Mouse (Mus musculus) hindbrain, embryonic 12.5 days (tissue): ENCODE results near the gene Ankrd53. TPM values are rescaled to one million over a fixed set of nuclear protein-coding genes. Genes with fewer than 3 reads are reported as not detected.

Source experiments
- ATAC-seq: fragments of 200-750 bp; cut with Nextera tagmentation; 2 replicates; pipeline ENCODE4 v1.8.0; 2017; ENCODE audit warnings: moderate TSS enrichment; ENCODE audit not compliant: low FRiP score
- H3K27ac ChIP-seq: fragments of 300-500 bp; sonication (generic); 2 replicates; pipeline ENCODE4 v1.5.1; 2016; ENCODE audit warnings: mild to moderate bottlenecking
- H3K27me3 ChIP-seq: fragments of 300-500 bp; sonication (generic); 2 replicates; pipeline ENCODE4 v1.6.1; 2016; ENCODE audit warnings: mild to moderate bottlenecking
- H3K36me3 ChIP-seq: fragments of 300-500 bp; sonication (generic); 2 replicates; pipeline ENCODE4 v1.6.1; 2016; ENCODE audit warnings: mild to moderate bottlenecking
- H3K4me1 ChIP-seq: fragments of 300-500 bp; sonication (generic); 2 replicates; pipeline ENCODE4 v1.6.1; 2016
- H3K4me2 ChIP-seq: fragments of 300-500 bp; sonication (generic); replicated peaks from 2 replicates; pipeline ENCODE4 v1.6.1; 2016; ENCODE audit warnings: mild to moderate bottlenecking
- H3K4me3 ChIP-seq: fragments of 300-500 bp; sonication (generic); 2 replicates; pipeline ENCODE4 v1.5.1; 2016; ENCODE audit warnings: mild to moderate bottlenecking
- H3K9ac ChIP-seq: fragments of 300-500 bp; sonication (generic); 2 replicates; pipeline ENCODE4 v1.6.1; 2016; ENCODE audit warnings: mild to moderate bottlenecking, moderate library complexity
- H3K9me3 ChIP-seq: fragments of 300-500 bp; sonication (generic); replicated peaks from 2 replicates; pipeline ENCODE4 v1.6.1; 2016; ENCODE audit warnings: mild to moderate bottlenecking
- WGBS: fragments of 180-500 bp; shearing (Covaris S2); methylation state at CpG from one replicate; pipeline ENCODE4 v1.1.7; 2016; 5-methylcytosine and 5-hydroxymethylcytosine counted together
- polyA plus RNA-seq: library from polyadenylated mRNA; unstranded; fragments of >200 nt; fragmentation: Nextera tagmentation; extraction: Ambion mirVana; gene quantifications from 2 replicates; pipeline ENCODE4 v1.2.1, GENCODE M21; 2016

Gene Ankrd53
- polyA plus RNA-seq, 1 experiment from 2014 or later, result not detected

- H3K36me3 ChIP-seq, result no peaks in the 10 kb centered on the region
- H3K4me3 ChIP-seq, result no peak overlapping the region
- ATAC-seq, result no peak
- H3K4me1 ChIP-seq, result no peaks in the 10 kb centered on the region
- H3K9ac ChIP-seq, result no peak overlapping the region
- no peak overlapping the region for H3K4me2 ChIP-seq
- H3K9me3 ChIP-seq, result peaks cover 14% of the 10 kb centered on the region
- 72% methylated on average over 6 of the region's 6 CpGs for WGBS
- H3K27me3 ChIP-seq, result peaks cover 12% of the 10 kb centered on the region
- H3K27ac ChIP-seq, result no peak overlapping the region
Observed at GRCm38 (mm10) chr6:83738596-83738995, 23.8 kb upstream of the Ankrd53 start.

GRCm38 (mm10) chr6:83742761-83743160, 19.7 kb upstream of the Ankrd53 start, which contains the start of gene Atp6v1b1:
Atp6v1b1 (plus strand) TSS chr6:83742990.
- Histone ChIP-seq H3K4me3 (no peak within 1 kb of the TSS), H3K27ac (no peak within 1 kb of the TSS), H3K36me3 (no peaks in the 10 kb centered on the region), H3K4me1 (peaks cover 4% of the 10 kb centered on the region; the same call in 1 of the 2 replicates), H3K9me3 (0 out of 2 replicates have a peak, but pooled peaks cover 7% of the 10 kb centered on the region), H3K9ac (peak within 1 kb of the TSS; percentile 10; the same call in 1 of the 2 replicates), H3K27me3 (peaks cover 48% of the 10 kb centered on the region), H3K4me2 (no peak within 1 kb of the TSS)
- ATAC-seq, result no peak
- WGBS, result 52% methylated on average over 5 of the region's 5 CpGs

- H3K27me3 ChIP-seq, result peaks cover 52% of the 10 kb centered on the region
Observed at GRCm38 (mm10) chr6:83743212-83743611, 19.2 kb upstream of the Ankrd53 start.

GRCm38 (mm10) chr6:83744126-83744525, 18.3 kb upstream of the Ankrd53 start:
- 73% methylated on average over 5 of the region's 5 CpGs for WGBS
- no peak for ATAC-seq

More at GRCm38 (mm10) chr6:83743212-83743611, 19.2 kb upstream of the Ankrd53 start:
- ATAC-seq, result no peak
- Histone ChIP-seq H3K9ac (peak overlapping the region; percentile 10; the same call in 1 of the 2 replicates), H3K9me3 (0 out of 2 replicates have a peak, but pooled peaks cover 7% of the 10 kb centered on the region), H3K27ac (no peak overlapping the region), H3K36me3 (no peaks in the 10 kb centered on the region), H3K4me1 (peaks cover 4% of the 10 kb centered on the region; the same call in 1 of the 2 replicates), H3K4me2 (no peak overlapping the region), H3K4me3 (no peak overlapping the region)
- 57% methylated on average over 5 of the region's 5 CpGs for WGBS

GRCm38 (mm10) chr6:83744557-83744956, 17.9 kb upstream of the Ankrd53 start:
- peaks cover 4% of the 10 kb centered on the region; the same call in 1 of the 2 replicates for H3K4me1 ChIP-seq

More at GRCm38 (mm10) chr6:83744126-83744525, 18.3 kb upstream of the Ankrd53 start:
- H3K27me3 ChIP-seq, result peaks cover 57% of the 10 kb centered on the region
- H3K9me3 ChIP-seq, result 0 out of 2 replicates have a peak, but pooled peaks cover 7% of the 10 kb centered on the region
- no peak overlapping the region for H3K9ac ChIP-seq
- H3K36me3 ChIP-seq, result no peaks in the 10 kb centered on the region
- peaks cover 4% of the 10 kb centered on the region; the same call in 1 of the 2 replicates for H3K4me1 ChIP-seq
- no peak overlapping the region for H3K27ac ChIP-seq
- no peak overlapping the region for H3K4me2 ChIP-seq
- H3K4me3 ChIP-seq, result no peak overlapping the region

GRCm38 (mm10) chr6:83745466-83745865, 17.0 kb upstream of the Ankrd53 start:
- Histone ChIP-seq H3K36me3 (no peaks in the 10 kb centered on the region), H3K27me3 (peaks cover 60% of the 10 kb centered on the region), H3K27ac (no peak overlapping the region), H3K9ac (no peak overlapping the region), H3K4me3 (no peak overlapping the region), H3K4me2 (no peak overlapping the region), H3K9me3 (0 out of 2 replicates have a peak, but pooled peaks cover 7% of the 10 kb centered on the region), H3K4me1 (peaks cover 4% of the 10 kb centered on the region; the same call in 1 of the 2 replicates)
- no peak for ATAC-seq
- WGBS, result 40% methylated on average over 2 of the region's 2 CpGs

More at GRCm38 (mm10) chr6:83744557-83744956, 17.9 kb upstream of the Ankrd53 start:
- H3K27ac ChIP-seq, result no peak overlapping the region
- H3K27me3 ChIP-seq, result peaks cover 60% of the 10 kb centered on the region
- no peak overlapping the region for H3K4me2 ChIP-seq
- H3K9ac ChIP-seq, result no peak overlapping the region
- no peak overlapping the region for H3K4me3 ChIP-seq
- no peaks in the 10 kb centered on the region for H3K36me3 ChIP-seq
- 62% methylated on average over 5 of the region's 5 CpGs for whole genome bisulfite sequencing
- ATAC-seq, result no peak
- H3K9me3 ChIP-seq, result 0 out of 2 replicates have a peak, but pooled peaks cover 7% of the 10 kb centered on the region

- Histone ChIP-seq H3K9me3 (no peaks in the 10 kb centered on the region), H3K27me3 (peaks cover 74% of the 10 kb centered on the region), H3K36me3 (no peaks in the 10 kb centered on the region), H3K4me3 (no peak overlapping the region), H3K4me2 (no peak overlapping the region), H3K4me1 (peaks cover 4% of the 10 kb centered on the region; the same call in 1 of the 2 replicates), H3K27ac (no peak overlapping the region), H3K9ac (0 out of 2 replicates have a peak overlapping the region, but pooled peaks have one; percentile 1)
- ATAC-seq, result no peak
- 25% methylated on average over 3 of the region's 3 CpGs for WGBS
Observed at GRCm38 (mm10) chr6:83749286-83749685, 13.2 kb upstream of the Ankrd53 start.

GRCm38 (mm10) chr6:83750171-83750684, 12.2 kb upstream of the Ankrd53 start:
- H3K4me1 ChIP-seq, result peaks cover 4% of the 10 kb centered on the region; the same call in 1 of the 2 replicates
- H3K36me3 ChIP-seq, result no peaks in the 10 kb centered on the region
- no peak overlapping the region for H3K27ac ChIP-seq
- no peak overlapping the region for H3K9ac ChIP-seq
- H3K4me3 ChIP-seq, result no peak overlapping the region
- ATAC-seq, result no peak
- no peak overlapping the region for H3K4me2 ChIP-seq
- H3K9me3 ChIP-seq, result no peaks in the 10 kb centered on the region
- 6% methylated on average over 11 of the region's 11 CpGs for WGBS
- H3K27me3 ChIP-seq, result peaks cover 73% of the 10 kb centered on the region

- Histone ChIP-seq H3K4me2 (no peak overlapping the region), H3K27me3 (peaks cover 88% of the 10 kb centered on the region), H3K36me3 (no peaks in the 10 kb centered on the region), H3K9ac (no peak overlapping the region), H3K27ac (no peak overlapping the region), H3K4me3 (no peak overlapping the region), H3K9me3 (no peaks in the 10 kb centered on the region), H3K4me1 (0 out of 2 replicates have a peak, but pooled peaks cover 6% of the 10 kb centered on the region)
- ATAC-seq, result no peak
- WGBS, result 74% methylated on average over 9 of the region's 9 CpGs
Observed at GRCm38 (mm10) chr6:83756051-83756450, 6.4 kb upstream of the Ankrd53 start.

GRCm38 (mm10) chr6:83762880-83763431, 512 bp downstream of the Ankrd53 start:
- Histone ChIP-seq H3K27me3 (peaks cover 74% of the 10 kb centered on the region), H3K4me1 (peaks cover 11% of the 10 kb centered on the region), H3K9me3 (no peaks in the 10 kb centered on the region), H3K4me2 (peak overlapping the region; percentile 49), H3K4me3 (peak overlapping the region; percentile 24), H3K27ac (no peak overlapping the region), H3K36me3 (no peaks in the 10 kb centered on the region), H3K9ac (no peak overlapping the region)
- peak; percentile 60; the same call in 1 of the 2 replicates for ATAC-seq
- WGBS, result 1% methylated on average over 35 of the region's 35 CpGs

GRCm38 (mm10) chr6:83766982-83767381, 4.5 kb downstream of the Ankrd53 start:
- Histone ChIP-seq H3K4me1 (peaks cover 6% of the 10 kb centered on the region), H3K9ac (no peak overlapping the region), H3K36me3 (peaks cover 25% of the 10 kb centered on the region), H3K4me3 (no peak overlapping the region), H3K9me3 (no peaks in the 10 kb centered on the region), H3K27me3 (peaks cover 35% of the 10 kb centered on the region), H3K27ac (no peak overlapping the region), H3K4me2 (no peak overlapping the region)
- no peak for ATAC-seq
- WGBS, result 93% methylated on average over 3 of the region's 3 CpGs

- ATAC-seq, result no peak
- Histone ChIP-seq H3K36me3 (peaks cover 34% of the 10 kb centered on the region), H3K9me3 (no peaks in the 10 kb centered on the region), H3K27ac (no peak overlapping the region), H3K9ac (no peak overlapping the region), H3K4me1 (no peaks in the 10 kb centered on the region; the same call in 1 of the 2 replicates), H3K4me3 (no peak overlapping the region), H3K4me2 (no peak overlapping the region), H3K27me3 (peaks cover 20% of the 10 kb centered on the region)
- 93% methylated on average over 5 of the region's 5 CpGs for WGBS
Observed at GRCm38 (mm10) chr6:83768485-83768884, 6.0 kb downstream of the Ankrd53 start.
